Mouse (Mus musculus) hematopoietic stem cell, adult 5-6 weeks (primary cell): ENCODE measurements around the gene Irf2bp1. TPM values are rescaled to one million over a fixed set of nuclear protein-coding genes. Genes with fewer than 3 reads are reported as not detected.

Experiments used
- ATAC-seq, 2 experiments: fragments of 125-278 bp in 1 of 2; replicated peaks in 1 of 2; 2 replicates each; pipeline ENCODE4 v1.8.0; 2016 to 2017; ENCODE audit warnings: inconsistent platforms in 2 of 2, mild to moderate bottlenecking in 2 of 2, moderate number of reproducible peaks in 2 of 2, low read depth in 1 of 2, moderate TSS enrichment in 1 of 2; ENCODE audit not compliant: low FRiP score in 2 of 2, poor library complexity in 2 of 2, severe bottlenecking in 2 of 2, insufficient read depth in 1 of 2, low TSS enrichment in 1 of 2
- total RNA-seq: library from RNA; stranded (forward); fragments of 172-1452, 232-1000 nt; gene quantifications from 2 replicates; pipeline ENCODE4 v1.2.3, GENCODE M21; 2017

The Irf2bp1 gene
- 13.1 and 16.8 TPM in 2 replicates for total RNA-seq

- ATAC-seq: peak; percentile 42 to 47
Measured at GRCm38 (mm10) chr7:19003902-19004630, at the start of gene Irf2bp1. Gene Irf2bp1, plus strand, starts transcription at chr7:19004044.

GRCm38 (mm10) chr7:18957569-18958383 is 46.1 kb upstream of the Irf2bp1 start:
- ATAC-seq: peak; percentile 10 to 19; a peak in 1 of 4 replicates

GRCm38 (mm10) chr7:18958384-18958766 is 45.5 kb upstream of the Irf2bp1 start:
- ATAC-seq: no peak

GRCm38 (mm10) chr7:18959446-18959845 is 44.4 kb upstream of the Irf2bp1 start:
- ATAC-seq: 0 out of 4 replicates have a peak, but pooled peaks have one; percentile 7 to 18

- ATAC-seq: no peak
Measured at GRCm38 (mm10) chr7:18962171-18962792, 41.6 kb upstream of the Irf2bp1 start.

GRCm38 (mm10) chr7:18962795-18963194 is 41.0 kb upstream of the Irf2bp1 start:
- no peak for ATAC-seq

GRCm38 (mm10) chr7:18963294-18963843 is 40.5 kb upstream of the Irf2bp1 start:
- ATAC-seq: no peak

- ATAC-seq: no peak
Measured at GRCm38 (mm10) chr7:18965312-18965711, 38.5 kb upstream of the Irf2bp1 start.

- peak in 1 of 2 experiments; percentile 22; a peak in 1 of 4 replicates for ATAC-seq
Measured at GRCm38 (mm10) chr7:18967603-18968002, 36.2 kb upstream of the Irf2bp1 start.

GRCm38 (mm10) chr7:18970956-18971355 is 32.9 kb upstream of the Irf2bp1 start:
- no peak for ATAC-seq

GRCm38 (mm10) chr7:18978381-18978780 is 25.5 kb upstream of the Irf2bp1 start:
- ATAC-seq: no peak

GRCm38 (mm10) chr7:18986503-18986902 is 17.3 kb upstream of the Irf2bp1 start:
- no peak for ATAC-seq

- no peak for ATAC-seq
Measured at GRCm38 (mm10) chr7:18987100-18987499, 16.7 kb upstream of the Irf2bp1 start, which contains the start of gene Nanos2. Gene Nanos2, plus strand, starts transcription at chr7:18987400.

GRCm38 (mm10) chr7:18987747-18988146 is 16.1 kb upstream of the Irf2bp1 start:
- ATAC-seq: no peak

- no peak for ATAC-seq
Measured at GRCm38 (mm10) chr7:18988780-18989179, 15.1 kb upstream of the Irf2bp1 start.

- no peak for ATAC-seq
Measured at GRCm38 (mm10) chr7:18989995-18990394, 13.8 kb upstream of the Irf2bp1 start.

GRCm38 (mm10) chr7:18990601-18991295 is 13.1 kb upstream of the Irf2bp1 start, which contains the start of gene Mypop:
Gene Mypop, plus strand, starts transcription at chr7:18991245.
- peak; percentile 88 for ATAC-seq
